Comparison of ENCODE assay signal across 20 mouse cellular contexts in genomic region chr7:144031611-144032010, GRCm38 (mm10). TPM values are rescaled to one million over a fixed set of nuclear protein-coding genes. Genes with fewer than 3 reads are reported as not detected.
"Had no signal": no experiment of that assay in that cellular context is flagged by ENCODE, and none has a peak within 500 bp of the region (broad histone marks: within the 10 kb centered on the region; RNA-seq: fewer than 3 reads in every experiment).

No protein-coding gene starts in this region.

- DNase-seq: lung, adult 2 months; lung, postnatal 14 days; lung, postnatal 36 days; right cerebral cortex, postnatal 14 days; thymus, adult 2 months; thymus, postnatal 25 days; thymus, postnatal 4 days had no signal

- H3K36me3 ChIP-seq: lung, embryonic 15.5 days; midbrain, embryonic 13.5 days; midbrain, embryonic 15.5 days; neural tube, embryonic 12.5 days; stomach, embryonic 15.5 days had no signal

- H3K4me2 ChIP-seq: lung, embryonic 15.5 days; midbrain, embryonic 11.5 days; midbrain, embryonic 13.5 days; midbrain, embryonic 15.5 days; neural tube, embryonic 12.5 days; stomach, embryonic 15.5 days had no signal

- H3K9me3 ChIP-seq: lung, embryonic 15.5 days; midbrain, embryonic 13.5 days; midbrain, embryonic 15.5 days; neural tube, embryonic 12.5 days; stomach, embryonic 15.5 days had no signal

- H3K27me3 ChIP-seq: lung, embryonic 15.5 days; midbrain, embryonic 13.5 days; midbrain, embryonic 15.5 days; neural tube, embryonic 12.5 days; stomach, embryonic 15.5 days had no signal

- H3K4me1 ChIP-seq: lung, embryonic 15.5 days; midbrain, embryonic 13.5 days; midbrain, embryonic 15.5 days; neural tube, embryonic 12.5 days; stomach, embryonic 15.5 days had no signal

- H3K9ac ChIP-seq: lung, embryonic 15.5 days; midbrain, embryonic 13.5 days; midbrain, embryonic 15.5 days; neural tube, embryonic 12.5 days; stomach, embryonic 15.5 days had no signal

- H3K4me3 ChIP-seq: lung, embryonic 15.5 days; megakaryocyte, embryonic 14.5 days; midbrain, embryonic 13.5 days; midbrain, embryonic 15.5 days; neural tube, embryonic 12.5 days; stomach, embryonic 15.5 days had no signal

- H3K27ac ChIP-seq: lung, embryonic 15.5 days; macrophage; midbrain, embryonic 13.5 days; midbrain, embryonic 15.5 days; neural tube, embryonic 12.5 days; stomach, embryonic 15.5 days; stomach, postnatal 0 days had no signal

- ATAC-seq: lung, postnatal 0 days; midbrain, embryonic 13.5 days; midbrain, embryonic 15.5 days had no signal

RNA-seq across cellular contexts. Expression of gene Shank2, which starts 29.9 kb away (rescaled TPM):
- total RNA-seq: megakaryocyte progenitor cell, adult 5-6 weeks; monocyte, adult 5-6 weeks; neutrophil, adult 5-6 weeks had no signal
- polyA plus RNA-seq: macrophage had no signal
